Mouse (Mus musculus): ENCODE data around the gene Olfm1.

- TF ChIP-seq POLR2A (IDR thresholded peaks at IDR 0.05; ENCODE audit: low read depth, low read length), result no peak
- TF ChIP-seq E2F4 (IDR thresholded peaks at IDR 0.05; ENCODE audit: insufficient replicate concordance, low read depth, low read length), result no peak
- no peak for TF ChIP-seq SIN3A (IDR thresholded peaks at IDR 0.05; ENCODE audit: low read length)
- TF ChIP-seq MAZ (IDR thresholded peaks at IDR 0.05; ENCODE audit: low read depth, low read length), result no peak
- no peak for TF ChIP-seq CTCF (conservative IDR thresholded peaks at IDR 0.05 in 1 of 2, IDR thresholded peaks at IDR 0.05 in 1 of 2; ENCODE audit: low read depth in 2 of 2, low read length in 2 of 2)
- no peak for TF ChIP-seq MXI1 (IDR thresholded peaks at IDR 0.05; ENCODE audit: low read depth, low read length)
- no peak for TF ChIP-seq EP300 (IDR thresholded peaks at IDR 0.05; ENCODE audit: low read length)
- TF ChIP-seq CHD1 (IDR thresholded peaks at IDR 0.05; ENCODE audit: low read depth, low read length), result no peak
- TF ChIP-seq SMC3 (IDR thresholded peaks at IDR 0.05; ENCODE audit: low read depth, low read length), result no peak
Measured at GRCm38 (mm10) chr2:28143417-28144045, 49.3 kb upstream of the Olfm1 start.
